Mouse (Mus musculus) lung, adult 18-20 months (tissue): ENCODE data around the gene Ropn1l.
A peak's percentile ranks its signal among the peaks of the same experiment; 100 is the strongest.

Experiments used
- DNase-seq, 2 experiments: peaks; one replicate each; pipeline ENCODE4 v3.0.0; 2022; ENCODE audit warnings: mixed read lengths in 2 of 2

The Ropn1l gene

GRCm38 (mm10) chr15:31404346-31404745 lies 49.2 kb downstream of the Ropn1l start:
- no peak for DNase-seq

GRCm38 (mm10) chr15:31402200-31402892 lies 51.2 kb downstream of the Ropn1l start:
- DNase-seq, result no peak

- peak in 1 of 2 experiments; percentile 26 for DNase-seq
These were observed 52.6 kb downstream of the Ropn1l start for GRCm38 (mm10) chr15:31400974-31401373.

- no peak for DNase-seq
These were observed 54.8 kb downstream of the Ropn1l start for GRCm38 (mm10) chr15:31398769-31399168.

GRCm38 (mm10) chr15:31397379-31397778 lies 56.2 kb downstream of the Ropn1l start:
- no peak for DNase-seq

GRCm38 (mm10) chr15:31396755-31397154 lies 56.8 kb downstream of the Ropn1l start:
- DNase-seq, result no peak

- no peak for DNase-seq
These were observed 57.6 kb downstream of the Ropn1l start for GRCm38 (mm10) chr15:31395986-31396385.

- DNase-seq, result no peak
These were observed 60.1 kb downstream of the Ropn1l start for GRCm38 (mm10) chr15:31393402-31393801.

GRCm38 (mm10) chr15:31392705-31393104 lies 60.8 kb downstream of the Ropn1l start:
- DNase-seq, result no peak

- DNase-seq, result no peak
These were observed 61.4 kb downstream of the Ropn1l start for GRCm38 (mm10) chr15:31392135-31392534.
